Mouse (Mus musculus): ENCODE measurements around the gene N4bp2l1. TPM values are rescaled to one million over a fixed set of nuclear protein-coding genes. Genes with fewer than 3 reads are reported as not detected.

The N4bp2l1 gene
- total RNA-seq, 2 experiments from 2014 or later = 3.0 to 3.8 TPM

GRCm38 (mm10) chr5:150522867-150523234, 74.1 kb downstream of the N4bp2l1 start:
- peak overlapping the region; percentile 87 for H3K27ac ChIP-seq
- TF ChIP-seq CTCF (IDR thresholded peaks at IDR 0.05) = no peak
- DNase-seq = no peak
- peak overlapping the region; percentile 92 for H3K4me3 ChIP-seq
- intact Hi-C loops (cut with DNase I) = loop anchor here (5.0 kb wide), 2 partner anchors 144 to 844 kb away; partner anchors contain the start of gene N4bp2l2

GRCm38 (mm10) chr5:150521937-150522866, 74.8 kb downstream of the N4bp2l1 start, which contains the start of gene Brca2:
Gene Brca2, plus strand, starts transcription at chr5:150522630.
- intact Hi-C loops (cut with DNase I) = loop anchor here (5.0 kb wide), 2 partner anchors 145 to 845 kb away; partner anchors contain the start of gene N4bp2l2
- no peak for TF ChIP-seq CTCF (IDR thresholded peaks at IDR 0.05)
- peak; percentile 94 for DNase-seq
- Histone ChIP-seq H3K27ac (peak within 1 kb of the TSS; percentile 87), H3K4me3 (peak within 1 kb of the TSS; percentile 92)

Other genes with a start within 250 kb of the N4bp2l1 start
- gene Zar1l, start 79.0 kb downstream of the N4bp2l1 start, total RNA-seq (2021) = not detected
- under 1 TPM; 0.61 to 0.95 TPM for gene Brca2, start 74.6 kb downstream of the N4bp2l1 start, total RNA-seq (2021)
- 10 to 100 TPM; 30.9 to 32.3 TPM for gene N4bp2l2, start 69.0 kb upstream of the N4bp2l1 start, total RNA-seq (2021)
- gene Pds5b, start 76.6 kb upstream of the N4bp2l1 start, total RNA-seq (2021) = 10 to 100 TPM; 20.8 to 23.0 TPM

All from gastrocnemius, adult 2 months (tissue).